In the genomic region with DNA sequence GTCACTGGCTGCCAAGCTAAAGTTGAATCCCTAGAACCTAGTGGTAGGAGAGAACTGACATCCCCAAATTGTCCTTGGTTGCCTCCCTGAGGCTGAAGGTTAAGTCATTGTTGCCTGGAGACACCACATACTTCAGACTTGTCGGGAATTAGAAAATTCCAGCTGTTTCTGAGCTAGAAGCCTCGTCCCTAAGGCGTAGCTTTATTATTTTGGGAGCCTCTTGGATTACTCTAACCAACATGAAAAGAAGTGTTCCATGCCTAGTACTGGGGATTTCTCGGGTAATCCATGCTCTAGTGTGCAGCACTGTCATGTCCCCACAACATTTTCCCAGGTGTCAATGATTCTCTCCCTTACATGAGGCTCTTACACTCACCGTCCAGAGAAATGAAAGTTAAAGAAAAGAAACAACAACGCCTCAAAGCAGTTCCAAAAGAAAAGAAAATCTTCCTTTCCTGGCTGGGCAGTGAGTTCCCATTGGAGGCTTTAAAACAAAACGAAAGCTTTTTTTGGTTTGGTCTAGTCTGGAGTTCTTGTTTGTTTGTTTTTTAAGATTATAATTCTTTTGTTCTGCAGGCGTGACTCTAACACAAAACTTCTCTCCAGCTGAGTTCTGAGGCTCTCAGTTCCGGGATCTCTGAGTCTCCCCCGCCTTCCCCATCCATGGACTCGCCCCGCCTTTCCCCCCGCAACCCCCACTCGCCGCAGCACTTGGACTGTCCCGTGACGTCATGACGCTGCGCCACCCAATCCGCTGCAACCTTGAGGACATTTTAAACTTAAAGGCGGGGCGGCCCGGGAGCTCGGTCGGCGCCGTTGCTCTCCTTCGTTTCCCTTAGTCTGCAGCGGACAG, we compare ENCODE assay signal across 8 mouse cellular contexts. TPM values are rescaled to one million over a fixed set of nuclear protein-coding genes. Genes with fewer than 3 reads are reported as not detected.
DNase-seq lines count a peak whose midpoint lies in the region; ATAC-seq and TF ChIP-seq lines count a peak whose summit lies in the region.

Gene Cenpe (plus strand): TSS at position 733 of the 853 bp plus-strand sequence.

- DNase-seq in gastrocnemius, adult 8-10 months (ENCODE audit: low spot score in 2 of 2), result peak; percentile 66 to 75
- DNase-seq in hindlimb bud, embryonic 11.5 days (ENCODE audit: extremely low spot score, low read depth, low spot score), result peak; percentile 53
- peak; percentile 57 to 70 for DNase-seq in left cerebral cortex, adult 8-10 months (ENCODE audit: low spot score in 2 of 2)
- peak; percentile 92 to 94 for DNase-seq in right cerebral cortex, postnatal 10 days (ENCODE audit: low spot score in 2 of 2)
- peak; percentile 88 for DNase-seq in urinary bladder, postnatal 25 days (ENCODE audit: low spot score)

- H3K4me3 ChIP-seq in cortical plate, adult 2 months (ENCODE audit: insufficient read depth, low read length), result peak within 1 kb of the TSS; percentile 45
- peak within 1 kb of the TSS; percentile 99 for H3K4me3 ChIP-seq in megakaryocyte, embryonic 14.5 days (replicated peaks)

- peak; percentile 97 for ATAC-seq in activated CD4-positive, CD25-positive, alpha-beta regulatory T cell, adult 4 months

- no peaks in the 10 kb centered on the region for H3K4me1 ChIP-seq in cortical plate, adult 2 months (ENCODE audit: control insufficient read depth, insufficient read depth, low read length)
- peaks cover 31% of the 10 kb centered on the region for H3K4me1 ChIP-seq in megakaryocyte, embryonic 14.5 days

- TF ChIP-seq CTCF in cortical plate, adult 2 months (IDR thresholded peaks at IDR 0.05; ENCODE audit: extremely low read depth, insufficient read depth, low read length), result no peak

- peaks cover 24% of the 10 kb centered on the region for H3K36me3 ChIP-seq in megakaryocyte, embryonic 14.5 days (replicated peaks; ENCODE audit: low read length)

- peaks cover 4% of the 10 kb centered on the region for H3K27me3 ChIP-seq in megakaryocyte, embryonic 14.5 days (replicated peaks)

- no peak for TF ChIP-seq POLR2A in cortical plate, adult 2 months (IDR thresholded peaks at IDR 0.05; ENCODE audit: extremely low read depth, insufficient read depth, low read length)

- H3K9me3 ChIP-seq in megakaryocyte, embryonic 14.5 days, result no peaks in the 10 kb centered on the region

- peak within 1 kb of the TSS; percentile 69; the same call in 1 of the 2 replicates for H3K27ac ChIP-seq in cortical plate, adult 2 months (ENCODE audit: insufficient read depth, low read length)

RNA-seq across cellular contexts. Expression of gene Cenpe, which starts in this region (rescaled TPM):
- 10 to 100 TPM in 1 of 2 experiments, 1 to 10 TPM in 1; 9.3 to 10.8 TPM for polyA plus RNA-seq in activated CD4-positive, CD25-positive, alpha-beta regulatory T cell, adult 4 months (2017; shearing (Covaris generic))
- 0.57 and 1.0 TPM in 2 replicates for polyA plus RNA-seq in cortical plate, adult 2 months (2012; rRNA removed)
- total RNA-seq in gastrocnemius, adult 8-10 months (2022), result under 1 TPM; 0.02 to 0.24 (median 0.14) TPM
- total RNA-seq in left cerebral cortex, adult 8-10 months (2022), result 1 to 10 TPM; 1.2 to 2.4 (median 1.2) TPM
- polyA plus RNA-seq in megakaryocyte, embryonic 14.5 days (2012; ENCODE audit: insufficient read depth, low replicate concordance), result 4.3 TPM in 1 of 2 replicates, not detected in the other

Comparison
In these comparisons a context has a peak if more than half of its experiments do, and no peak if none do; other contexts are left out.
1. Peak in every context shown above with its lines: DNase-seq, ATAC-seq, H3K4me3 ChIP-seq and H3K27ac ChIP-seq.
2. Peak in DNase-seq in gastrocnemius, adult 8-10 months; RNA of the gene not detected or under 1 TPM.